Mouse (Mus musculus): ENCODE data around the gene Olfr64.

- TF ChIP-seq CTCF (conservative IDR thresholded peaks at IDR 0.05; ENCODE audit: insufficient read depth, insufficient read length, low read depth, low read length) (no peak), POLR2A (IDR thresholded peaks at IDR 0.05; ENCODE audit: low read depth, low read length) (no peak)
These were observed 19.8 kb downstream of the Olfr64 start for GRCm38 (mm10) chr7:103874451-103874850.
